Mouse (Mus musculus): ENCODE data around the gene Gm20219.

Gene Gm20219

DNA sequence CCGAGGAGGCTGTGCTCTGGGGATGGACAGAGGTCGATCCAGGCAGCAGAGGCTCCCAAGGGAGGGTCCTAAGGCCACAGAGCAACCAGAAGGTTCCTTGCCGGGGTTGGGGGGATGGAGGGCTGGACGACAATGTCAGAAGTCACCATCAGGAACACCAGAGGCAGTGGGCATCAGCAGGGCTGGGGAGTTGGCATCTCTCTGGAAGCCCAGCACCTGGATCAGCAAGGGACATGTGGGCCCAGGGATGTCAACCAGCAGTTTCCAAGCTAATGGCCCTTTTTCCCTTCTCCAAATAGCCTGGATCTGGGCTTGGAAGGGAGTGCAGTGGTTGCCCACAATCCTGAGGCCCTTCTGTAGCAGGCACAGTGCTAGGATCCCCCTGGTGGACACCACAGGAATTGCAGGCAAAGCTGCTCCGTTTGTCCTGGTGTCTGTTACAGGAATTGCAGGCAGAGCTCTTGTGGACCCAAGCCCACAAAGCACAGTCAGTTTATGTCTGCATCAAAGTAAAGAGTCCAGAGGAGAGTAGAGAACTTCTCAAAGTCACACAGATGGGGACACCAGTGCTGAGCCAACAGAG, 1.3 kb downstream of the Gm20219 start:
- DNase-seq: peak; percentile 75

DNA sequence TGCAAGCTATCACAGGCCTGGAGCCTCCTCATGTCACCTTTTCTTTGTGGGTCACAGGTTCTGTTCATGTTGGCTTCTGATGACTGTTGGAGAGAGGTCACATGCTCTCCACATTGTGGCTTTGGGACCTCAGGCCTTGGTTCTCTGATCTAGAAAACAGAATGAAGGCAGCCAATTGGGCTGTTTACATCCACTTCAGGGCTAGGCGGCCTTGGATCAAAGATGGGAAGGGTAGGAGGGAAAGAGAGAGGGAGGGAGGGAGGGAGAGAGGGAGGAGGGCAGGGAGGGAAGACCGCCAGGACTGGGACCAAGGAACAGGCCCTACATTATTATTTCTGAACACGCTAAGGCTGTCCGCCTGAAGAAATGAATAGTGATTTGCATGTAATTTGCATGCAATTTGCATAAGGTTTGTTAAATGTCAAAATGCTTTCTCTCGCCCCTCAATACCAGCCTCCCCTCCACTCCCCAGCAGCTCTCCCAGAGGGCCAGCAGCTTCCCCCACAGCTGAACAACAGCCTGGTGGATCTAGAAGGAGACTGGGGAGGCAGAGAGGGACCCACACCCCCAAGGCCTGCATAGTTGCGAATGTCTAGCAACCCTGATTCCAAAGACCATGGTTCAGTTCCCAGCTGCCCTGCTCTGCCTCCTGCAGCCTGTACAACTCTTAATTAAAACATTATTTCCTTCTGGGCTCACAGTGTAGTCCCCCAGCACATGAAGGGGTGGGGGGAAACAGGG, 2.2 kb downstream of the Gm20219 start:
- DNase-seq: no peak

DNA sequence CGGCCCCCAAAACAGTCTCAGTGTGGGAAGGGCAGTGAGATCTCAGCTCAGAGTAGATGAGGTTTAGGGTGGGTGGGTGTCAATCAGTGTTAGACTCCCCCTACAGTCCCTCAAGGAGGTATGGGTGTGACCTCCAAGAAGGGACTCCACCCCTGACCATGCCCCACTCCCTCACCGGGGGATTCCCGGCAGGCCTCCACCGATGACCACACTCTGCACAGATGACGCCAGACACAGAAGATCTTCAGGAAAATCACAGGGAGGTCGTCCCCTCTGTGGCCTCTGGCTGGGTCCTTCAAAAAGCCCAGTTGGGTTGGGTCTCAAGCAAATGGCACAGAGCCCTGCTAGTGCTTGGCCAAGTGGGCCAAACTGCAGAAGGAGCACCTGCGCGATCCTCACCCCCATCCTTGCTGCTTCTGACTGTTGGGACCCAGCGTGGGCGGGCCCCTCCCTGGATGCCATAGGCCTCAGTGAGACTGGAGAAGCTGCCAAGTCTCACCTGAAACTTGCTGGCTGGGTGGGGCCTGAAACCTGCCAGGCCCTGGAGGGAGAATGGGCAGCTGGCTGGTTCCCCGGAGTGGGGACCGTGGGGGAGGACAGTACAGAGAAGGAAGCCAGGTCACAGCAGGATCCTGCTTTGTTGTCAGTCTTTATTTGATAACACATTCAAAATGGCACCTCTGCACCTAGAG, 3.3 kb downstream of the Gm20219 start:
- DNase-seq: no peak

DNA sequence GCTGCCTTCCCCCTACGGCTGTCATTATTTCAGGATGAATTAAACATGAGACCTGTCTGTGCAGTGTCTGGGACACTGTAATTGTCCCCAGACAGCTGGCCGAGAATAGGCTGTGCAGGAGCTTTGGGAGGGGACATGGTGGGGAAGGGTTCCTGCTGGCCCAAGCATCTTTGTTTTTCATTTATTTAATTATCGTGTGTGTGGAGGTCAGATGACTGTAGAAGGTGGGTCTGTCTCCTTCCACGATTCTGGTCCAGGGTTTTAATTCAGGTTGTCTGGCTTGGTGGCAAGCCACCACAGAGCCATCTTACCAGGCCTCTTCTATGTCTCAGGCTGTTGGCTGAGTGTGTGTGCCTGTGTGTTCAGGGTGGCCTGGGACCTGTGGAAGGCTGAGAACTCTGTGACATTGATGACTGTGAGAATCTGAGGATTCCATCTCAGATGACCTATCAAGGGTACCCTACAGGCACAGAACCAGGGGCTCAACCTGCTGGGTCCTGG, 5.5 kb downstream of the Gm20219 start:
- no peak for DNase-seq

DNA sequence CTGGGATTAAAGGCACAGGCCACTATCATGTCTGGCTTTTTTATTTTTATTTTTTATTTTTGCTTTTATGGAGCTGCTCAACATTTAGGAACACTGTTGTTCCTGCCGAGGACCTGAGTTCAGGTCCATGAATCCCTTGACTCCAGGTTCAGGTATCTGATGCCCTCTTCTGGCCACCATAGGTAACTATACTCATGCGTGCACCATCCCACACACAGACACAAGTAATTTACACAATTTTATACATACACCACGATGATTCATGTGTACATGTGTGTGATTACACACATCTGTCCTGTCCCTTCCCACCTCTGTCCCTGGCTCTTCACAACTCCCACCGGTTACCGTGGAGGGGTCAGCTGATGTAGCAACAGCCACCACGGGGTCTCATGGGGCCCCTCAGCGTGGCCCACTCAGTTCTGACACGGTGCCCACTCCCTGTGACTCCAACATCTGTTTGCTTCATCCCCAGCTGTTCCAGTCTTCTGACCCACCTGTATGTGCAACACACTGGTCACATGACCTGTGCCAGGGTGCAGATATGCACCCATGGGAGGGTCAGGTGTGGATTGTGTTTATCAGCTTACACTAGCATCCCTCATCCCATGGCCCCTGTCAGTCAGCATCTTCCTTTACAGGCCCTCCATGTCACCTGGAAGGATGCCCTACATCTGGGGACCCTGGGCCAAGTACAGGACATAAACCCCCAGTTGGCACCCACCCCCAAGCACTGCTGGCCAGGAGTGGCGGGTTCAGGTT, 6.2 kb downstream of the Gm20219 start:
- DNase-seq: no peak

DNA sequence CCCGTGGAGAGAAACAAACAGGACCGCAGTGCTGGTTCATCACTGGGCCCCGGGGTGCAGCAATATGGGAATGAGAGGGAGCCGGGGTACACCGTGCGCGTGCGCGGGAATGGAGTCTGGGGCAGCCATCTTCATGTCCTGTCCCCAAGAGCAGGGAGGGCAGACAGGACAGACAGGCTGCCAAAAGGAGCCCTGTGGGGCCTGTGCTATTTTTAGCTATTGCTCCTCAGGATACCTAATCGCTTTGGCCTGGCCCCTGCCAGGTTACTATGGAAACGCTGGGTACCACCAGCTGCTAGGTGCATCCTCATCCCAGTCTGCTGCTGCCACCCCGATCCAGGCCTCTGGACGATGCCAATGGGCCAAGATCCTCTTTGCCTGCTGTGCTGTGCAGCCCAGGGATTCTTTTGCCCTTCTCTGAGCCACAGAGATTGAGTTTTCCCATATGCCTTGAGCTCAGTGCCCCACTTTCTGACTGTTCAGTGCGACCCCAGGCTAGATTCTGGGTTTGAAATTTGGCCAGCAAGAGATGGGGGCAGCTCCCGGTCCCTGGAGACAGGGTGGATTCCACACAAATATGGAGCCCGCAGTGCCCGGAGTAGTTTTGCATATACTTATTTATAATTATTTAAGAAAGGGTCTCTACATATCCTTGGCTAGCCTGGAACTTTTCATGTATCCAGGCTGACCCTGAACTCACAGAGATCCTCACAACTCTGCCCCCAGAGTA, 6.9 kb downstream of the Gm20219 start:
- no peak for DNase-seq

DNA sequence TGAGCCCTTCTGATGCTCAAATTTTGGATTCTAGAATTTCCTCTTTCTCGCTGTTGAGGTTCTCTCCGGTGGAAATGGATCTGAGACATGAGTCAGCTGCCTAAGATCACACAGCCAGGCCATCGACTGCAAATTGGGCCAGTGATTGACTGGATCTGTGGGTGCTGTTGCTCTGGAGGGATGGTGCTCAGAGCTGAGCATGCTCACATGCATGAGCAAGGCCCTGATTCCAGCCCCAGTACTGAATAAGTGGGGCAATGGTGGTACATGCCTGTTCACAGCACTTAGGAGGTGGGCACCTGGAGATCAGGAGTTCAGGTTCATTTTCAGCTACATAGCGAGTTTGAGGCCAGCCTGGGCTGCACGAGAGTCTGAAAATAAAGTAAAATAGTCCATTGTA, 7.6 kb downstream of the Gm20219 start:
- no peak for DNase-seq

DNA sequence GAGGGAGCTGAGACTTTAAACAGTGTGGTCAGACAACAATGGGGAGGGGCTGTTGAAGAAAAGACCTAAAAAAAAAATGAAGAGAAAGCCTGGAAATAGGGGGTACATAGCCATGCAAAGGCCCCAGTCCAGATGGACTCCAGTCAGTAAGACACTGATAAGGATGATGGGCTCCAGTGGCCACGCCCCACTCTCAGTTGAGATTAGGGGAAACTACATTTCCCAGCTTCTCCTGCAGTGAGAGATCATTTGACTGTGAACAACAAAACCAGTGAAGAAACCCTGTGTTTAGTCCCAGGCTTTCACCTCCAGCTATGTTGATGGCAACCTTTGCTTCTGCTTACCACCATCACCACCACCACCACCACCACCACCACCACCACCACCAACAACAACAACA, 8.2 kb downstream of the Gm20219 start:
- DNase-seq: no peak

DNA sequence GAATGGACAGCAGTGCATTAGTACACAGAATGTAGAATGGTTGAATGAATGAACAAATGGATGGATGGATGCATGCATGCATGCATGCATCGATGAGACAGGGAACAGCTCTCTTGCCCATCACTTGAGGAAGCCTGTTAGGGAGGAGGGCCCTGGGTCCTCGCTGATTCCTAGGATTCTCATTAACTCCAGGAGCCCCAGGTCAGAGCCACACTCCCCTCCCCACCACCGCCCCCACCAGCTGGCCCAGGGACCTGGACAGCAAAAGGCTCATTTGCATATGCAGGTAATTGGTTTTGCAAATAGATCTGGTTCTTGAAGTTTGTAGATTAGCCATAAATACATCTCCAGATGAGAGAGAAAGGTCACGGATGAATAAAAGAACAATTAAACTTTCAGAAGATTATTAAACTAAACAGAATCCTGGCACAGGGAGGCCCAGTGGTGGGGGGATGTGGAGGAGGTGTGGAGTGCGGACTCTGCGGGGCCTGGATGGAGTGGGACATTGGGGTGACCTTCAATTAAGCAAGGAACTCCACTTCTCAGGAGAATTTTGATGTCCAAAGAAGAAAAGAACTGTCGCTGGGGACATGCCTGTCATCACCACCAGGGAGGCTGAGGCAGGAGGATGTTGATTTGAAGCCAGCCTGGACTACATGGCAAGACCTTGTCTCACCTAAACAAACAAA, 9.3 kb downstream of the Gm20219 start:
- DNase-seq: no peak

DNA sequence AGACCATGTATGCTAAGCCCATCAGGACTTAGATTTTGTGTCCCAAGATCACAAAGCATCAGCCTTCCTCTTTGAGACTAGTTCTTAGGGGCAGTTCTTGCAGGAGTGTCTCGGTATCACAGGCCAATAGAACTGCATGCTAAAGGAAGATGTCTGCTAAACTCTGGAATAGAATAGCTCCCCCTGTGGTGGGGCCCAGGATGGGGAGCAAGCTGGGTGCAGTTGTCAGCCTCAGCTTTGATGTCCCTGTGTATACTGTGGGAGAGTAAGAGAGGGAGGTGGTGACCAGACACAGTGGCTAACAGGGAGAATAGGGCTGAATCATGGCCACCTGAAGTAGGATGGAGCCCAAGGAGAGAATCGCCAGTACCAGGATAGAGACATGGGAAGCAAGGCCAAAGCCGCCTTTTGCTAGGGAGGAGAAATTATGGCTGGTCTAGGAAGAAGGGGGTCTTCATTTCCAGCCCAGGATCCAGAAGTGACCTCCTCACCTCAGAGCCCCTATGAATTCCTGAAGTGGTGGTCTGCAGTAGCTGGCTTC, 10.4 kb downstream of the Gm20219 start:
- no peak for DNase-seq

DNA sequence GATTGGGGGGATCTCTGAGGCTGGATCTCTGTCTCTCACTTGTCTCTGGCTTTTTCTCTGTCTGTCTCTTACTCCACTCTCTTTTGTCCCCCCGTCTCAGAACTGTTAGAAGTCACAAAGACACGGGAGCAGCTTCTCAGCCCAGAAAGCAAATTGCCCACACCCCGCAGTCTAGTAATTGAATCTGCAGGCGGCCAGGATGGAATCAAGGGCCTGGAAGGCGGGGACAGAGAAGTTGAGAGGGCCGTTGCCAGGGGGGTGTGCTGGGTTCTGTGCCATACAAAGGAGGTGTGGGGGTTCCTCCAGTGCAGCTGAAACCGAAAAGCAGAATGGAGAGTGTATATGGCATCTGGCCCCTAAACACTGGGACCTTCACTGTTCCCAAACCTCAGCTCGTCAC, 11.5 kb downstream of the Gm20219 start:
- no peak for DNase-seq

DNA sequence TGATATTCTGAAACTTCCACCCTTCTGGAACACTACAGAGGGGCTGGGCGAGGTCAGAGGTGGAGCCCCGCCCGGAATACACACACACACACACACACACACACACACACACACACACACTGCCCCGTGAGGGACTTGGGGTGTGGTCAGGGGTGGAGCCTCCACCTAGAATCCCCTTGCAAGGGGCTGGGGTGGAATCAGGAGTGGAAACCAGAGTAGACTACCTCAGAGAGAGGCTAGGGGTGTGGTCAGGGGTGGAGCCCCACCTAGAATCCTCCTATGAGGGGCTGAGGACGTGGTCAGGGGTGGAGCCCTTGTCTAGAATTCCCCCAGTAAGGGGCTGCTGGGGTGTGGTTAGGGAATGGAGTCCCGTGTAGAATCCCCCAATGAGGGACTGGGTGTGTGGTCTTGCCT, 13.6 kb downstream of the Gm20219 start:
- DNase-seq: no peak

DNA sequence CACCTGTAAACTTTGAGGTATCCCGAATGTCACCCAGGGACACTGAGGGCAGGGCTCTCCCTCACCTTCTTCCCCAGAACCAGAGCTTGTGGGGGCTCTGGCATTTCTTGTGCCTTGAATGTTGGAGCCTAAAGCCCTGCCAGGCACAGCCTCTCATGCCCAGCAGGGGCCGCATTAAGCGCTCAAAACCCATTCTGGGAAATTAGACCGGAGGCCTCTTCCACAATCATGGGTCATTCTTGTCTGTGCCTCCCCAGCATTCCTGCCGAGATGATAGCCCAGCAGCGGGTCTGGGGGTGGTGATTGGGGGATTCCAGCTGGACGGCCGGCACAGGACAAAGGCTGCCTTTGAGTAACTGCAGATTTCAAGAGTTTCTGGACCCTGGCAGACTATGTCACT, 16.3 kb downstream of the Gm20219 start:
- DNase-seq: no peak

DNA sequence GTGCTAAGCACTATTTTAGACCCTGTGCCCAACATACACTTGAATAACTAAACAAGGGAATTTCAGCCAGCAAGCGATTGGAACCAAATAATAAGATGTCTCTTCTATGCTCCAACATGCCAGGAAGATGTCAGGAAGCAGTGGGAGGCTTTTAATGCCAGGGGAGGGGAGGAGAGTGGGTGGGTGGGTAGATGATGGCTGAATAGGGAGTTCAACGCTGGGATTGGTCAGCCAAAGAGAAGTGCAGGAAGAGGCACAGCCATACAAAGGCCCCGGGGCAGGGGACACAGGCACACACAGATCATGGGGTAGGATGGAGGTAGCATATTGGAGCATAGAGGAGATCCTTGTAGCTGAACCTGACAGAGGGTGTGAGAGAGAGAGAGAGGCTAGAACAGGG, 17.3 kb downstream of the Gm20219 start:
- no peak for DNase-seq

DNA sequence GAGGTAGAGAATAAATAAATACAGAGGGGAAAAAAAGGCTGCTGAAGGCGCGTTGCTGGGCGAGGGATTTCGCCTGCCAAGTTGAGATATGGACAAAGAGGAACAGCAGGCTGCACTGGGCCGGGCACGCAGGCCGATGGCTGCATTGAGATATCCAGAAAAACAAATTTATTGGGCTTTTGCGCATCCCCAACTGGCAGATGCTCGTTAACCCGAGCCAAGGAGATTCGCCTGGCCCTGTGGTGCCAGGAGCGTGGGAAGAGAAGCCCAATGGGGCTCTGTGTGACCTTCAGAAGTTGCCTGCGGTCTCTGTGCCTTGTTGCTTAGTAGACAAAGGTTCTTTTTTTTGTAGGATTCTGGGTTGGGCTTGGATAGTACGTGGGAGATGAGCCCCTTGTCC, 18.0 kb downstream of the Gm20219 start:
- DNase-seq: no peak

DNA sequence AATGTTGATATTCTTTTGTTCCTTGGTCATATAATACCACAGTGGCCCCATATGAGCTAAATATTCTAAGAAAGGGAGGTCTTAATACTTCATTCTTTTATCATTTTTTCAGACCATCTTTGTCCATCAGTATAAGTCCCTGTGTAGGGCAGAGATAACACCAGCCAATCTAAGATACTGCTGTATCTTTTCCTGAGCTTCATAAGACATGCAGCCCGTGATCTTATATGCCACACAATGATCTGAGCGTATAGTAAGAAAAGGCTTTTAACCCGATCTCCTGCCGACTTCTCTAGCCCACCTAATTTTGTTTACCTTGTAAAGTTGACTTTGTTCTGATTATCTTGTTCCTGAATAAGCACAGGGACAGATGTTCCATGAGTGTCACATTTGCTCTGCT, 29.2 kb downstream of the Gm20219 start:
- no peak for DNase-seq

DNA sequence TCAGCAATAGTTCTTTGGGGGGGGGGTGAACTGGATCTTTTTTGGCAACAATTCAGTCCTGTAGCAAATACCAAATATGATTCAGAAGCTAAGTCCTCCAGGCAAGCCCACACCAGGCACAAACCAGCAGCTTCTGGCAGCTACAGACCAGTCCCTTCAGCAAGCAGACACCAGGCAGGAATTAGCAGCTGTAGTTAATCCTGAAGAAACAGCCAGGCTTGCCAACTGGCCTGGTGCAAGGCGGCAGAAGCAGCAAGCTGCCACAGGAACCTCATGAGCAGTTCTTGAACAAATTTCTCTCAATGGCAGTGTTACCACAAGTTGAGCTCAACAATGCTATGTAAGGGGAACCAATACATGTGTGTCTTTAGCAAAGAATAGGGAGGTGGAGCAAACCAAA, 31.4 kb downstream of the Gm20219 start:
- no peak for DNase-seq

DNA sequence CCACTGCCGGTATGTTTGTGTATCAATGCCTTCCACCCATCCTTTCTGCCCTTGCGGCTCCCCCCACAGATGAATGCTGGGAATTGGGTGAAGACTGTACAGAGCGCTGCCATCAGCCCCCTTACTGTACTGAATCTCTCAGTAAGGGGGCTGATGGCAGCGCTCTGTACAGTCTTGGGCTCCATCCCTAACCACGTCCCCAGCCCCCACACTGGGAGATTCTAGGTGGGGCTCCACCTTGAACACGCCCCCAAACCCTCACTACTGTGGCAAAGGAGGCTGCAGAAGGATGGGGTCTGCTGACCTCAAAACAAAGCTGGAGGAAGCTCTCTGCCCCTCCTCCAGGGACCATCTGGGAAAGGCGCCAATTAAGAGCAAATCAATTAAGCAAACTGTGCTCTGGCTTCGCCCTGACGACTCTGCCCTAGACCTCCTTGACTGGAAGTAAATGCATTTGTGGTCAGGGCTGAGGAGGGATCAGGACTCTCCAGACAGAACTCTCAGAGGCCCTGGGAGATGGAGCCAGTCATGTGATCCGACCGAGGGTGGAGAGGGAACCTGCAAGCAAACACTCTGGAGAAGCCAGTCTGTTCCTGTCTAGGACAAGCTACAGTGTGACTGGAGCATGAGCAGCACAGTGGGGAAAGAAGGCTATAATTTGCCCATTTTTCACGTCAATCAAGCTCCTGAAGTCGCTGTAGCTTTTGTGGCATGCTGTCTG, 38.3 kb downstream of the Gm20219 start:
- no peak for DNase-seq

DNA sequence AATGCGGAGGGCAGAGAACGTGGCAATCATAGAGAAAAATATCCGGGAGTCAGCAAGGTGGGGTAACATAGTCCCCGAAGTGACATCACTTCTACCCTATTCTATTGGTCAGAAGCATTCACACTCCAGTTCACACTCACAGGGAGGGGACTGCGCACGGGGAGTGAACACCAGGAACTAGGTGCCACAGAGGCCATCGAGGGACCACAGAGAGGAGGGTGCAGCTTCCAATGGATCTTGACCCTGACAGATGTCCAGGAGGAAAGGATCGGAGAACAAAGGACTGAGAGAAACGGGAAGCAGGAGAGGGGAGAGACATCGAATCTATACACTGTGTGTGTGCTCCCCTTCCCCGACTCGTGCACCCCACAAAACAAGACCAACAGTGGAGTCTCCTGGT, 39.3 kb downstream of the Gm20219 start:
- DNase-seq: no peak

DNA sequence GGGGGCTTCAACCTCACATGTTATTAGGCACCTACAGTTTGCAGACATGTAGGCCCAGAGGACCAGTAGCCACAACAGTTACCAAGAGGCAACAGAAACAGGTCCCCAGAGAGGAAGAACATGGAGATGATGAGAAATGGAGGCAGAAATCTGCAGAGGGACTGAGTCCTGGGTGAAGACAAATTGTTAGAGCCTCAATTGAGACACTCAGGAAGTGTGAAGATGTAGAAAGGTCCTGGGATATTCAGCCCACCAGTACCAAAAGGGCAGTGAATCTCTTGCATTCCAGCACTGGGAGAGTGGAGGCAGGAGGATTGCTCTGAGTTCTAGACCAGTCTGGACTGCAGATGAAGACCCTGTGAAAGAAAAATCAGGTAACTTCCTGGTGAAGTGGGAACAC, 39.9 kb downstream of the Gm20219 start:
- no peak for DNase-seq

DNA sequence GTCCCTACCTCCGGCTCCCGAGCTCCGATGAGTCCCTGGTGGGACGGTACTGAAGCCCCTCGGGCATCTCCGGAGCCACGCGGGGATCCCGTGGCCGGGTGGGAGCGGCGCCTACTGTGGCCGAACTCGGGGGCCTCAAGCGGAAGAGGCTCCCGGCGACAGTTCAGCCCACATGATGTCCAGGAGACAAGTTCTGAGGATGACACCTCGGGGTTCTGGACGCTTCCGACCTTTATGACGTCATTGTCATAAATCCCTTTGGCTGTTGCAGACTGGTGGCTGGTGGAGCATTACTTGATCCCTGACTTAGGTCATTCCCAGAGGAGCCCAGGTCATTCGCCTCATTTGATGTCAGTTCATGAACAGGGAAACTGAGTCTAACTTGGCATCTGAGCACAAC, 41.9 kb downstream of the Gm20219 start, which contains the start of gene Znrf4:
Znrf4 (minus strand) TSS at position 122 of the 400 bp plus-strand sequence.
- no peak for DNase-seq
